Mouse (Mus musculus): ENCODE measurements around the gene Tspan4.

GRCm38 (mm10) chr7:141495940-141496339, 20.9 kb downstream of the Tspan4 start:
- TF ChIP-seq CTCF (IDR thresholded peaks at IDR 0.05; ENCODE audit: low read depth, low read length) = no peak
- no peak for TF ChIP-seq TAL1 (conservative IDR thresholded peaks at IDR 0.05; ENCODE audit: low read depth, low read length)
- no peak for TF ChIP-seq GATA1 (IDR thresholded peaks at IDR 0.05; ENCODE audit: borderline replicate concordance, low read length)
- TF ChIP-seq POLR2AphosphoS5 (IDR thresholded peaks at IDR 0.05; ENCODE audit: insufficient replicate concordance, low read depth, low read length) = no peak
- no peak for TF ChIP-seq GATA2 (IDR thresholded peaks at IDR 0.05; ENCODE audit: borderline replicate concordance, low read depth, low read length)
